Mouse (Mus musculus) heart, postnatal 0 days (tissue): ENCODE data around the gene Gbf1. TPM values are rescaled to one million over a fixed set of nuclear protein-coding genes. Genes with fewer than 3 reads are reported as not detected.
A peak's percentile ranks its signal among the peaks of the same experiment; 100 is the strongest.

Experiments used
- ATAC-seq: fragments of 200-750 bp; cut with Nextera tagmentation; 2 replicates; pipeline ENCODE4 v1.8.0; 2017; ENCODE audit warnings: low read depth, moderate number of reproducible peaks, moderate library complexity; ENCODE audit not compliant: insufficient read depth
- DNase-seq: peaks from one replicate; pipeline ENCODE4 v3.0.0-alpha.2; 2016; ENCODE audit warnings: low spot score
- H3K27ac ChIP-seq: fragments of 300-500 bp; sonication (generic); 2 replicates; pipeline ENCODE4 v1.5.1; 2014; ENCODE audit warnings: low read depth, mild to moderate bottlenecking
- H3K27me3 ChIP-seq: fragments of 300-500 bp; sonication (generic); 2 replicates; pipeline ENCODE4 v1.6.1; 2014; ENCODE audit warnings: low read length, mixed read lengths; ENCODE audit not compliant: control insufficient read depth, insufficient read depth
- H3K36me3 ChIP-seq: fragments of 300-500 bp; sonication (generic); replicated peaks from 2 replicates; pipeline ENCODE4 v1.6.1; 2014; ENCODE audit warnings: low read length, mixed read lengths; ENCODE audit not compliant: control insufficient read depth, insufficient read depth
- H3K4me1 ChIP-seq: fragments of 300-500 bp; sonication (generic); 2 replicates; pipeline ENCODE4 v1.6.1; 2014; ENCODE audit warnings: antibody characterized with exemption; ENCODE audit not compliant: control insufficient read depth, insufficient read depth
- H3K4me2 ChIP-seq: fragments of 300-500 bp; sonication (generic); 2 replicates; pipeline ENCODE4 v1.6.1; 2014; ENCODE audit warnings: low read depth, mild to moderate bottlenecking, low read length, moderate library complexity
- H3K4me3 ChIP-seq: fragments of 300-500 bp; sonication (generic); 2 replicates; pipeline ENCODE4 v1.5.1; 2014; ENCODE audit warnings: low read depth, low read length
- H3K9ac ChIP-seq: fragments of 300-500 bp; sonication (generic); replicated peaks from 2 replicates; pipeline ENCODE4 v1.6.1; 2014; ENCODE audit warnings: low read depth, low read length, mixed read lengths
- H3K9me3 ChIP-seq: fragments of 300-500 bp; sonication (generic); replicated peaks from 2 replicates; pipeline ENCODE4 v1.6.1; 2016; ENCODE audit warnings: low read length; ENCODE audit not compliant: control insufficient read depth
- CTCF ChIP-seq: IDR thresholded peaks from 2 replicates; pipeline ENCODE4 v1.5.1; 2016; ENCODE audit warnings: antibody characterized with exemption, control low read depth, low read depth
- EP300 ChIP-seq: IDR thresholded peaks from 2 replicates; pipeline ENCODE4 v1.6.1; 2016; ENCODE audit warnings: antibody characterized with exemption, low read depth
- WGBS: fragments of 180-500 bp; shearing (Covaris S2); extraction: QIAGEN DNeasy Blood & Tissue Kit; methylation state at CpG from one replicate; pipeline ENCODE4 v1.1.7; 2014; 5-methylcytosine and 5-hydroxymethylcytosine counted together
- polyA plus RNA-seq: library from polyadenylated mRNA; unstranded; fragments of >200 nt; fragmentation: Nextera tagmentation; extraction: Ambion mirVana; gene quantifications from 2 replicates; pipeline ENCODE4 v1.2.1, GENCODE M21; 2015
- total RNA-seq: library from RNA; depleted of rRNA; stranded (reverse); fragments of >200 nt; gene quantifications from 2 replicates; pipeline ENCODE4 v1.2.3, GENCODE M21; 2014; ENCODE audit warnings: low replicate concordance

Gbf1 gene
- total and polyA plus RNA-seq, 2 experiments from 2014 or later: 27.5 to 39.7 TPM

- ATAC-seq (no peak), DNase-seq (no peak)
- 48% methylated on average over 4 of the region's 4 CpGs for WGBS
- Histone ChIP-seq H3K4me2 (no peak overlapping the region), H3K9ac (no peak overlapping the region), H3K27me3 (no peaks in the 10 kb centered on the region), H3K4me1 (peaks cover 16% of the 10 kb centered on the region), H3K27ac (no peak overlapping the region), H3K9me3 (no peaks in the 10 kb centered on the region), H3K4me3 (no peak overlapping the region), H3K36me3 (no peaks in the 10 kb centered on the region)
- no peak for TF ChIP-seq EP300
- no peak for TF ChIP-seq CTCF
These were observed 73.2 kb downstream of the Gbf1 start for GRCm38 (mm10) chr19:46225506-46225905.

- H3K4me3 ChIP-seq: no peak overlapping the region
- no peak for DNase-seq
- no peaks in the 10 kb centered on the region for H3K27me3 ChIP-seq
- no peak for ATAC-seq
- H3K9me3 ChIP-seq: no peaks in the 10 kb centered on the region
- H3K36me3 ChIP-seq: no peaks in the 10 kb centered on the region
- peaks cover 16% of the 10 kb centered on the region for H3K4me1 ChIP-seq
- H3K9ac ChIP-seq: no peak overlapping the region
- H3K4me2 ChIP-seq: no peak overlapping the region
- TF ChIP-seq CTCF (no peak), EP300 (no peak)
- H3K27ac ChIP-seq: no peak overlapping the region
- WGBS: 41% methylated on average over 3 of the region's 3 CpGs
These were observed 74.0 kb downstream of the Gbf1 start for GRCm38 (mm10) chr19:46226295-46226694.

GRCm38 (mm10) chr19:46227300-46227699, 75.0 kb downstream of the Gbf1 start:
- ATAC-seq (no peak), DNase-seq (no peak)
- Histone ChIP-seq H3K4me3 (no peak overlapping the region), H3K27ac (no peak overlapping the region), H3K36me3 (no peaks in the 10 kb centered on the region), H3K4me2 (no peak overlapping the region), H3K9ac (no peak overlapping the region), H3K27me3 (no peaks in the 10 kb centered on the region), H3K9me3 (no peaks in the 10 kb centered on the region), H3K4me1 (peaks cover 16% of the 10 kb centered on the region)
- TF ChIP-seq EP300: no peak
- no peak for TF ChIP-seq CTCF
- 90% methylated on average over 3 of the region's 3 CpGs for WGBS

GRCm38 (mm10) chr19:46234450-46234849, 82.1 kb downstream of the Gbf1 start:
- Histone ChIP-seq H3K9me3 (no peaks in the 10 kb centered on the region), H3K36me3 (no peaks in the 10 kb centered on the region), H3K4me2 (no peak overlapping the region), H3K4me1 (peaks cover 8% of the 10 kb centered on the region; the same call in 1 of the 2 replicates), H3K27ac (no peak overlapping the region), H3K4me3 (no peak overlapping the region), H3K27me3 (no peaks in the 10 kb centered on the region), H3K9ac (no peak overlapping the region)
- DNase-seq (no peak), ATAC-seq (no peak)
- TF ChIP-seq EP300 (no peak), CTCF (no peak)
- WGBS: 87% methylated on average over 2 of the region's 2 CpGs

GRCm38 (mm10) chr19:46236658-46237057, 84.3 kb downstream of the Gbf1 start:
- Histone ChIP-seq H3K9ac (no peak overlapping the region), H3K36me3 (no peaks in the 10 kb centered on the region), H3K4me2 (no peak overlapping the region), H3K4me1 (peaks cover 8% of the 10 kb centered on the region; the same call in 1 of the 2 replicates), H3K27ac (peak overlapping the region; percentile 39; the same call in 1 of the 2 replicates), H3K27me3 (no peaks in the 10 kb centered on the region), H3K4me3 (no peak overlapping the region), H3K9me3 (no peaks in the 10 kb centered on the region)
- DNase-seq (peak; percentile 21), ATAC-seq (peak; percentile 63)
- no peak for TF ChIP-seq EP300
- no peak for TF ChIP-seq CTCF
- WGBS: 24% methylated on average over 5 of the region's 5 CpGs

GRCm38 (mm10) chr19:46240246-46240645, 87.9 kb downstream of the Gbf1 start:
- WGBS: 57% methylated on average over 2 of the region's 2 CpGs
- Histone ChIP-seq H3K4me1 (peaks cover 8% of the 10 kb centered on the region; the same call in 1 of the 2 replicates), H3K27ac (no peak overlapping the region), H3K9me3 (no peaks in the 10 kb centered on the region), H3K27me3 (no peaks in the 10 kb centered on the region), H3K9ac (no peak overlapping the region), H3K36me3 (no peaks in the 10 kb centered on the region; the same call in 1 of the 2 replicates), H3K4me2 (no peak overlapping the region), H3K4me3 (no peak overlapping the region)
- ATAC-seq (no peak), DNase-seq (no peak)
- TF ChIP-seq CTCF: no peak
- no peak for TF ChIP-seq EP300
